In the genomic region with DNA sequence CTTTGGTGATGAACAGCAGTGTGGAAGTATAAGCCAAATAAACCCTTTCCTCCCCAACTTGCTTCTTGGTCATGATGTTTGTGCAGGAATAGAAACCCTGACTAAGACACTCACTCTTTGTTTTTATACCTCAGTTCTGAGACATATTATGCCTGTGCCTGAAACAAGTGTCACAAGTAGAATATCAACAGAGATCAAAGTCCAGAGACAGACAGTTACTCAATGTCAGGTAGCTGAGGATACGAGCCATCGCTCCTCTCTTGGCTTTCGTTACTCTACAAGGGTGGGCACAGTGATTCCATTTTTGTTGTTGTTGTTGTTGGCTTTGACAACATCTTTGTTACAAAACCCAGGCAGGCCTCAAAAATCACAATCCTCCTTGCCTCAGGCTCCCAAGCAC, we compare ENCODE assay signal across 33 mouse cellular contexts. TPM values are rescaled to one million over a fixed set of nuclear protein-coding genes. Genes with fewer than 3 reads are reported as not detected.
"Had no signal": no experiment of that assay in that cellular context is flagged by ENCODE, and none has a peak within 500 bp of the region (broad histone marks: within the 10 kb centered on the region; RNA-seq: fewer than 3 reads in every experiment).

No protein-coding gene starts in this region.

- H3K27me3 ChIP-seq: embryonic facial prominence, embryonic 12.5 days; embryonic facial prominence, embryonic 13.5 days; embryonic facial prominence, embryonic 15.5 days; forebrain, embryonic 12.5 days; forebrain, embryonic 13.5 days; forebrain, embryonic 15.5 days had no signal

- H3K4me3 ChIP-seq: embryonic facial prominence, embryonic 10.5 days; embryonic facial prominence, embryonic 12.5 days; embryonic facial prominence, embryonic 13.5 days; embryonic facial prominence, embryonic 15.5 days; erythroblast, embryonic 14.5 days; forebrain, embryonic 10.5 days; forebrain, embryonic 12.5 days; forebrain, embryonic 13.5 days; forebrain, embryonic 15.5 days; gastrocnemius, adult 2 months had no signal

- H3K4me1 ChIP-seq: embryonic facial prominence, embryonic 12.5 days; forebrain, embryonic 12.5 days had no signal

- H3K9me3 ChIP-seq: embryonic facial prominence, embryonic 12.5 days; embryonic facial prominence, embryonic 13.5 days; embryonic facial prominence, embryonic 15.5 days; forebrain, embryonic 10.5 days; forebrain, embryonic 12.5 days; forebrain, embryonic 13.5 days; forebrain, embryonic 15.5 days had no signal

- H3K4me2 ChIP-seq: embryonic facial prominence, embryonic 12.5 days; embryonic facial prominence, embryonic 13.5 days; embryonic facial prominence, embryonic 15.5 days; forebrain, embryonic 12.5 days; forebrain, embryonic 13.5 days; forebrain, embryonic 15.5 days had no signal

- H3K9ac ChIP-seq: embryonic facial prominence, embryonic 12.5 days; embryonic facial prominence, embryonic 13.5 days; embryonic facial prominence, embryonic 15.5 days; forebrain, embryonic 12.5 days; forebrain, embryonic 13.5 days; forebrain, embryonic 15.5 days; forebrain, postnatal 0 days had no signal

- ATAC-seq: forebrain, embryonic 13.5 days; forebrain, embryonic 14.5 days; forebrain, embryonic 15.5 days; forebrain, embryonic 16.5 days; forebrain, postnatal 0 days had no signal

- H3K36me3 ChIP-seq: embryonic facial prominence, embryonic 15.5 days had no signal

- DNase-seq: cerebellum, adult 2 months; cerebellum, adult 8-10 months; cerebellum, adult 9-10 months; cerebellum, adult 9-11 months; cerebellum, postnatal 10 days; cerebellum, postnatal 14 days; cerebellum, postnatal 25 days; cerebellum, postnatal 36 days; embryo, embryonic 11 days; forebrain, postnatal 0 days; gastrocnemius, adult 2 months; gastrocnemius, postnatal 10 days; gastrocnemius, postnatal 14 days; gastrocnemius, postnatal 25 days; gastrocnemius, postnatal 36 days; heart, adult 11 months; heart, adult 18-20 months had no signal

- H3K27ac ChIP-seq: embryonic facial prominence, embryonic 10.5 days; embryonic facial prominence, embryonic 12.5 days; embryonic facial prominence, embryonic 13.5 days; embryonic facial prominence, embryonic 15.5 days; forebrain, embryonic 10.5 days; forebrain, embryonic 12.5 days; forebrain, embryonic 13.5 days; forebrain, embryonic 15.5 days; gastrocnemius, adult 2 months had no signal

RNA-seq across cellular contexts. Expression of a gene that starts 2.8 kb away (rescaled TPM):
- total RNA-seq: granulocyte monocyte progenitor cell, adult 5-6 weeks had no signal
- polyA plus RNA-seq: embryonic facial prominence, embryonic 11.5 days; erythroblast, embryonic 14.5 days; forebrain, embryonic 10.5 days had no signal

RNA-seq across cellular contexts. Expression of a gene that starts 57.8 kb away (rescaled TPM):
- total RNA-seq: common myeloid progenitor, adult 5-6 weeks; forebrain, postnatal 0 days; gastrocnemius, adult 2 months; gastrocnemius, postnatal 10 days; gastrocnemius, postnatal 25 days; gastrocnemius, postnatal 36 days; granulocyte monocyte progenitor cell, adult 5-6 weeks; heart, adult 18-20 months had no signal
- polyA plus RNA-seq: embryonic facial prominence, embryonic 10.5 days; embryonic facial prominence, embryonic 11.5 days; embryonic facial prominence, embryonic 12.5 days; embryonic facial prominence, embryonic 13.5 days; embryonic facial prominence, embryonic 14.5 days; erythroblast, embryonic 14.5 days; forebrain, embryonic 10.5 days; forebrain, embryonic 11.5 days; forebrain, embryonic 12.5 days; forebrain, embryonic 14.5 days; forebrain, embryonic 15.5 days; forebrain, embryonic 16.5 days; forebrain, postnatal 0 days had no signal
